Mouse (Mus musculus): ENCODE results near the gene Spock1. TPM values are rescaled to one million over a fixed set of nuclear protein-coding genes. Genes with fewer than 3 reads are reported as not detected.

The Spock1 gene
- total RNA-seq, 1 experiment from 2014 or later: not detected

Other genes starting within 250 kb of the Spock1 start
- gene Klhl3, start 205.3 kb upstream of the Spock1 start, total RNA-seq (2017): 0.19 to 0.29 TPM in 2 of 3 replicates, not detected in the other
- 47.3 to 65.4 TPM (median 52.6 TPM) in 3 replicates for gene Hnrnpa0, start 220.2 kb upstream of the Spock1 start, total RNA-seq (2017)
- gene Idnk, start 249.3 kb upstream of the Spock1 start, total RNA-seq (2017): 42.7 to 88.2 TPM (median 44.6 TPM) in 3 replicates

Measured in monocyte, adult 5-6 weeks (primary cell).